Mouse (Mus musculus) lung, adult 2 months (tissue): ENCODE measurements around the gene Ccdc149. TPM values are rescaled to one million over a fixed set of nuclear protein-coding genes. Genes with fewer than 3 reads are reported as not detected.

Experiments
- DNase-seq: peaks from one replicate; pipeline ENCODE4 v3.0.0; 2022
- H3K4me1 ChIP-seq: fragments of 200-500 bp; 2 replicates; pipeline ENCODE4 v1.6.1; 2011; ENCODE audit warnings: low read length; ENCODE audit not compliant: control insufficient read depth, insufficient read depth
- H3K4me3 ChIP-seq: fragments of 200-500 bp; replicated peaks from 2 replicates; pipeline ENCODE3; 2011; ENCODE audit warnings: low read depth, mild to moderate bottlenecking, control low read depth, low read length; ENCODE audit errors: extremely low read depth
- CTCF ChIP-seq: fragments of 200-500 bp; IDR thresholded peaks from 2 replicates; pipeline ENCODE4 v1.5.1; 2011; ENCODE audit warnings: mild to moderate bottlenecking, low read length, control low read depth; ENCODE audit not compliant: insufficient read depth
- POLR2A ChIP-seq: fragments of 200-500 bp; IDR thresholded peaks from 2 replicates; pipeline ENCODE4 v1.6.1; 2011; ENCODE audit warnings: low read depth, mild to moderate bottlenecking, control low read depth, low read length, borderline replicate concordance; ENCODE audit errors: extremely low read depth
- WGBS: fragments of 180-500 bp; shearing (Covaris S2); methylation state at CpG from one replicate; pipeline ENCODE4 v1.1.7; 2018; 5-methylcytosine and 5-hydroxymethylcytosine counted together
- polyA plus RNA-seq: library from polyadenylated mRNA; depleted of rRNA; stranded (reverse); fragments of >200 nt; gene quantifications from 2 replicates; pipeline ENCODE4 v1.2.3, GENCODE M21; 2012; rRNA removed

Ccdc149 gene
- polyA plus RNA-seq, 1 experiment, result 2.5 TPM

DNA sequence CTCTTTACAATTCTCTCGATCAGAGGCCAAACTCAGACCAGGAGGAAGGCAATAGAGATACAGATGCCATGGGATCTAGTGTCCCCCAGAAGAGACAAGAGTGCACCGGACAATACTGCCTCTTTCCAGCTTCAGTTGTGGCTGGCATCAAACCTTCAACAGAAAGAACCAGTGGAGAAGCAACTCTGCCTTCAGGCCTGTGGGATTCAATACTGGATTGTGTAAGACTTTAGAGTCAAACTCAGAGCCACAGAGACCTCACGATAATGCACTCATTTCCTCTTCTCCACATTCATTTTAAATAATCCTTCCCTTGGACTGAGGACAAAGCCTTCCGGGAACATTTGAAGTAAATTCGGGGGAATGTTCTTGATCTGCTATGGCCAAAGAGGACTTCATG is 118.6 kb downstream of the Ccdc149 start:
- 70% methylated on average over 5 of the region's 5 CpGs for WGBS
- TF ChIP-seq POLR2A (no peak), CTCF (no peak)
- no peak for DNase-seq
- Histone ChIP-seq H3K4me3 (no peak overlapping the region), H3K4me1 (no peaks in the 10 kb centered on the region)

DNA sequence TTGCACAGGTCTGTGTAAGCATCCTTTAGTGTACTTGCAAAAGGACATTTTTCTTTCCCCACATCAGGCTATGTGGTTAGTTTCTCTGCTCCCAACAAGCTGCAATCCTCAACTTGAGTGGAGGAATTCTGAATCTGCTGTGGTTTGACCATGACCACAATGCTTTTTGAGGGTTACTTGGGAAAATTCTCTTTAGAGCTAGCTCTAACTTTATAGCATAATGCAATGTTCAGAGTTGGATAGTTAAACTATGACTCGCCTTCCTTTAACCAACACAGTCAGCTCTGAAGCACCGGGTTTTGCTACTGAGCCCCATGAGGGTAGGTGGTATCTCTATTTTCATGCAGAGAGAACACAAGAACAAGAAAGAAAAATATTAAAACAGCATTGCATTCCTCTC is 119.8 kb downstream of the Ccdc149 start:
- WGBS, result 80% methylated on average over 2 of the region's 2 CpGs
- no peak for DNase-seq
- TF ChIP-seq CTCF (no peak), POLR2A (no peak)
- H3K4me3 ChIP-seq, result no peak overlapping the region
- no peaks in the 10 kb centered on the region for H3K4me1 ChIP-seq

DNA sequence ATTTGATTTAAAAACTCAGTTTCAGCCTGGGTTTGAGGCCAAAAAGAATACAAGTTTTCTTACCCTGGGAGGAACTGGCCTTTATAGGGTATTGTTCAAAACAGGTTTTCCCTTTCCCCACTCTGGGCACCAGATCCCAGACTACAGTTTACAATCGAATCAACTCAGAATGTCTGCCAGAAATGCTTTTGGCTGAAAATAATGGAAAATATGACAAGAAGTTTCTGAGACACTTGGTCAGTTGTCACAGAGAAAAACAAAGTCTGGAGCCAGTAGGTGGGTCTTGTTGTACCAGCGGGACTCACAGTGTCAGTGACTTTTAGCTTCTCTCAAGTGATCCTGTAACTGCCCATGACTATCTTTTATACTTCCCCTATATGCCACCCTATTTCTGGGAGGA is 120.9 kb downstream of the Ccdc149 start:
- no peak for DNase-seq
- Histone ChIP-seq H3K4me1 (no peaks in the 10 kb centered on the region), H3K4me3 (no peak overlapping the region)
- no peak for TF ChIP-seq POLR2A
- no peak for TF ChIP-seq CTCF
- whole genome bisulfite sequencing, result 65% methylated on average over 2 of the region's 2 CpGs

DNA sequence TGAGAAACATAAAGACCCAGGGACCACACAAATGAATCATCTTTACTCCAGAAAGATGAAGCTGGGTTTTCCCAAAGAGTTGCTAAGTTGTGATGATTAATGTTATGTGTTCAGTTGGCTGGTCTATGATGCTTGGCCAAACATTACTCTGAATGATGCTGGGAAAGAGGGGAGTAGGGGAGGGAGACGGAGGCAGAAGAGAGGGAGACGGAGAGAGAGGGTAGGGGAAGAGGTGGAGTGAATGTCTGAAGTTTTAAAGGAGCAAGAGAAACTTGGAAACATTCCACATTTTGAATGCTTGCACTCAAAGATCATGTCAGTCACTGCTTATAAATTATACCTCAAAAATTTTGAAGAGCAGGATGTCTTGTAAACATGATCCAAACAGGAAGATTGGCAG is 124.4 kb downstream of the Ccdc149 start:
- H3K4me1 ChIP-seq, result no peaks in the 10 kb centered on the region
- WGBS, result 42% methylated on average over 2 of the region's 2 CpGs
- TF ChIP-seq CTCF (no peak), POLR2A (no peak)
- H3K4me3 ChIP-seq, result no peak overlapping the region
- no peak for DNase-seq

DNA sequence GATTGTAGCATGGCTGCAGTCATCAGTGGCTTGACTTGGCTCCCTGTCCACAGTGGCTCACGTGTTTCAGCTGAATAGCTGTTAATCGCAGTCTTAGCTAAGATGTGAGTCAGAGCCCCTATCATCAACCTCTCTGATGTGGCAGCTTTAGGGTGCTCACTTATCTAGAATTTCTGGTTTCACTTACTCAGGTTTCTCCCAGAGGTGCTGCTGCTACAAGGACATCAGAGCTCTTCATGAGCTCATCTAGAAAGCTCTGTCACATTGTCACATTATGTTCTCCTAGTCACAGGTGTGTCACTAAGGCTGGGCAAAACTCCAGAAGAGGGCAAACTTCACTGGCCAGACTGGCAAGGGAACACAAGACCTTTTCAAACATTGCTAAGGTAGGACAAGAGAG is 132.2 kb downstream of the Ccdc149 start:
- no peak for DNase-seq
- no peak for TF ChIP-seq CTCF
- TF ChIP-seq POLR2A, result no peak
- no peak overlapping the region for H3K4me3 ChIP-seq
- 82% methylated on average over 2 of the region's 2 CpGs for WGBS
- no peaks in the 10 kb centered on the region for H3K4me1 ChIP-seq

DNA sequence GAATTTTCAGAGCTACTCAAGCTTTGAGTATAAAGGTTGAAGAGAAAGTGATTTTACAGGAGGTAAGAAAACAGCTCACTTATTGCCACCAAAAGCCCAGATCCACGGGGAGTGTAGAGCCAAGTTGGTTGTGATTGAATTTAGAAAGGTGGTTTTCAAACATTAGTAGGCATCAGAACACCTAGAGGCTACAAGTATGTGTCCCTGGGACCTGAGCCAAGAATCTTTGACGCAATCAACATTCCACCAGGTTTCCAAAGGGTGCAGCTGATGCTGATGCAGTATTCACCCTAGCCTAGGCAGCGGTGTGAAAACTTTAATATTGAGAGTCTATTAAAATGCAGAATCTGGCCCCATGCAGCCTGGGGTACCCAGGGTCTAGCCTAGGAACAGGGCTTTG is 135.7 kb downstream of the Ccdc149 start:
- peak; percentile 37 for DNase-seq
- Histone ChIP-seq H3K4me3 (no peak overlapping the region), H3K4me1 (no peaks in the 10 kb centered on the region; the same call in 1 of the 2 replicates)
- 47% methylated on average over 3 of the region's 3 CpGs for WGBS
- TF ChIP-seq POLR2A (no peak), CTCF (no peak)

DNA sequence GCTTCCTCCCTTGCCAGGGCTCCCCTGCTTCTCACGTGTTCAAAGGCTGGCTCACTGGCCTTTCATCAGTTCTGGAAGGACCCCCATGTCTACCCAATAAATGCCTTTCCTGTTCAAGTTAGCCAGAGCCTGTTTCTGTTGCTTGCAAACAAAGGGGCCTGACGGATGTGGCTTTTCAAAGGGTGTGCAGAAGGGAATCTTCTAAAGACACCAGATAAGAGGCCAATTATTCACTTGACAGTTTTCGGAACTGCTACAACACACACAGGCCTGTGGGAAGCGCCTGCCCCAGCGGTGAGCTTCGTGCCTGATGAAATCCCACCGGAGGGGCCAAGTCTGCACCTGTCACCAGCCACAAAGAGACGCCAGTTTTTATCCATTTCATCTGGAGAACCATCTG is 139.2 kb downstream of the Ccdc149 start:
- WGBS, result 40% methylated on average over 8 of the region's 8 CpGs
- TF ChIP-seq CTCF (no peak), POLR2A (no peak)
- DNase-seq, result no peak
- Histone ChIP-seq H3K4me1 (no peaks in the 10 kb centered on the region; the same call in 1 of the 2 replicates), H3K4me3 (no peak overlapping the region)

Other genes with a start within 250 kb of the Ccdc149 start
- gene Sod3, start 107.7 kb downstream of the Ccdc149 start, polyA plus RNA-seq, result 293 and 326 TPM in 2 replicates
- 1.6 and 2.0 TPM in 2 replicates for gene Lgi2, start 94.9 kb upstream of the Ccdc149 start, polyA plus RNA-seq
- 4.8 and 7.2 TPM in 2 replicates for gene Sepsecs, start 198.2 kb upstream of the Ccdc149 start, polyA plus RNA-seq